Mouse (Mus musculus): ENCODE results near the gene Cxcr2. TPM values are rescaled to one million over a fixed set of nuclear protein-coding genes. Genes with fewer than 3 reads are reported as not detected.

The Cxcr2 gene
- 0.07 TPM in 1 of 2 replicates, not detected in the other for polyA plus RNA-seq (2015; fragmentation: Nextera tagmentation; extraction: Ambion mirVana)

- no peak within 1 kb of the TSS for H3K27ac ChIP-seq
- WGBS = 68% methylated on average over 8 of the region's 8 CpGs
- H3K4me1 ChIP-seq = 0 out of 2 replicates have a peak, but pooled peaks cover 8% of the 10 kb centered on the region
- no peaks in the 10 kb centered on the region for H3K36me3 ChIP-seq
- ATAC-seq (ENCODE audit: insufficient number of reproducible peaks, insufficient read depth, low FRiP score, low TSS enrichment, low read depth) = no peak
- H3K4me3 ChIP-seq = no peak within 1 kb of the TSS
- no peak within 1 kb of the TSS for H3K4me2 ChIP-seq
- H3K27me3 ChIP-seq = no peaks in the 10 kb centered on the region
- H3K9ac ChIP-seq = no peak within 1 kb of the TSS
- no peaks in the 10 kb centered on the region for H3K9me3 ChIP-seq
These were observed at the start of gene Cxcr2 for GRCm38 (mm10) chr1:74153461-74154184. Gene Cxcr2, plus strand, starts transcription at chr1:74153989.

DNA sequence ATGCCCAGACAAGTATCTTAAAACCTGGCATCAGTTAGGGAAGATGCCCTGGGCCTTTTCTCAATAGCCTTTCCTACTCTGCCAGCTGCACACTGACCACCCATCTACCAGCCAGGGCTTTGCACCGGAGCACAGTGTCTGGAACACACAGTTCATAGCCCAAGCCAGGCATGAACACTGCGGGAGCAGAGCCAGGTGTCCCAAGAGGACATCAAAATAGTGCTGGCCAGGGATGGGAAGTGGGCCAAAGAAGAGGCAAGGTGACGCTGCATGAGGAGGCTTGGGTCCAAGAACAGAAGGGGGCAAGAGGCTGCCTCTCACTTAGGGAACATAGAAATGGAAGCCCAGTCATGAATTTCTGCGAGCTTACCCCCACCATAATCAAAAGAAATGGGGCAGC lies 48.1 kb upstream of the Cxcr2 start:
- H3K4me3 ChIP-seq = no peak overlapping the region
- H3K9me3 ChIP-seq = no peaks in the 10 kb centered on the region
- 0 out of 2 replicates have a peak, but pooled peaks cover 3% of the 10 kb centered on the region for H3K27me3 ChIP-seq
- no peak for ATAC-seq (ENCODE audit: insufficient number of reproducible peaks, insufficient read depth, low FRiP score, low TSS enrichment, low read depth)
- H3K27ac ChIP-seq = no peak overlapping the region
- H3K9ac ChIP-seq = no peak overlapping the region
- H3K4me2 ChIP-seq = no peak overlapping the region
- H3K4me1 ChIP-seq = peaks cover 31% of the 10 kb centered on the region
- WGBS = 89% methylated on average over 4 of the region's 4 CpGs
- H3K36me3 ChIP-seq = no peaks in the 10 kb centered on the region

DNA sequence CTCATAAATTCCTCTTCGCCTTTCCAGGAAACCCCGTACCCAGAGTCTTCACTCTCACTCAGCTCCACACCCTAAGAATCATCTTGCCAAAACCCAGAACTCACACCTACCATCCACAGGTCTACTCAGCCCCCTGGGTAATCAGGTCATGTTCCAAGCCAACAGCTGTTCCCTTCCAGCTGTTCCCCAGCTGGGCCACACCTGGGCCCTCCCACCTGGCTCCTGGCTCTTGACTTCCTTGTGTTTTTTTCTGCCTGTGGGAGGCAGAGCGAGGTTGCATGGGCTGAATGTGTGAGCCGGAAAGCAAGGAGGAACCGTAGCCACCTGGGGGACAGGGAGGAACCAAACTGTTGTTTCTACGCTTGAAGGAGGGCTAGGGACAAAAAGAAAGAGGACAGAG lies 47.6 kb upstream of the Cxcr2 start:
- no peaks in the 10 kb centered on the region for H3K36me3 ChIP-seq
- no peak overlapping the region for H3K4me2 ChIP-seq
- WGBS = 65% methylated on average over 6 of the region's 6 CpGs
- no peak overlapping the region for H3K4me3 ChIP-seq
- H3K27me3 ChIP-seq = 0 out of 2 replicates have a peak, but pooled peaks cover 3% of the 10 kb centered on the region
- no peak overlapping the region for H3K9ac ChIP-seq
- no peak for ATAC-seq (ENCODE audit: insufficient number of reproducible peaks, insufficient read depth, low FRiP score, low TSS enrichment, low read depth)
- H3K4me1 ChIP-seq = peaks cover 34% of the 10 kb centered on the region
- H3K9me3 ChIP-seq = no peaks in the 10 kb centered on the region
- H3K27ac ChIP-seq = no peak overlapping the region

DNA sequence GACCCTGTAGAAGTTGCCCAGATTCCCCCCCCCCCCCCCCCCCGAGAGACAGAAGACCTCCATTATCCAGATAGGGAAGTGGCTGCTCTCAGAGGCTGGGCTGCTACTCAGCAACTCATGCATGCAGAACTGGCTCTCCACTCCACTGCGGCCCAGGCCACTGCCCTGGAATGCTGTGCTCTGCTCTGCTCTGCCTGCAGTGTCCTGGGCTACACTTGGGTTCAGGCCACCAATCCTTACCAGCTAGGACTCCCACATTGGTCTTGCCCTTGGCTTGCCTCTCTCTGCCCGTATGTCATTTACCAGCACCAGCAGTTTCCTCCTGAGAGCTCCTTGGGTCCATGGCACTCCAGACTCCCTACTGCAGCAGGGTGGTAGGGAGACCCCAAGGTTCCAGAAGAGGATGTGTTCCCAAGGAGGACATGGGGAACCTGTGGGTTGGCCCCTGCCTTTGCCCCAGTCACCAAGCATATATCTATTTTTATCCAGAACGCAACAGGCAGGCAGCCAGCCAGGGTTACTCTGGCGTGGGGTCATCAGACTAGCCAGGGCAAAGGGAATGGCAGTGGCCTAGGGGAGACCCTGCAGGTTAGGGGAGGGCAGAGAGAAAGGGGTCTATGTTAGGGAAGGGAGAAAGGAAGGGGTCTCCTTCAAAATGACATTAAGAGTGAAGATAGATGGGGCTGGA lies 45.7 kb upstream of the Cxcr2 start:
- peaks cover 44% of the 10 kb centered on the region for H3K4me1 ChIP-seq
- H3K27ac ChIP-seq = no peak overlapping the region
- no peak overlapping the region for H3K4me3 ChIP-seq
- no peaks in the 10 kb centered on the region for H3K9me3 ChIP-seq
- no peak overlapping the region for H3K4me2 ChIP-seq
- H3K9ac ChIP-seq = no peak overlapping the region
- ATAC-seq (ENCODE audit: insufficient number of reproducible peaks, insufficient read depth, low FRiP score, low TSS enrichment, low read depth) = no peak
- H3K36me3 ChIP-seq = no peaks in the 10 kb centered on the region
- no peaks in the 10 kb centered on the region for H3K27me3 ChIP-seq
- WGBS = 74% methylated on average over 4 of the region's 5 CpGs

DNA sequence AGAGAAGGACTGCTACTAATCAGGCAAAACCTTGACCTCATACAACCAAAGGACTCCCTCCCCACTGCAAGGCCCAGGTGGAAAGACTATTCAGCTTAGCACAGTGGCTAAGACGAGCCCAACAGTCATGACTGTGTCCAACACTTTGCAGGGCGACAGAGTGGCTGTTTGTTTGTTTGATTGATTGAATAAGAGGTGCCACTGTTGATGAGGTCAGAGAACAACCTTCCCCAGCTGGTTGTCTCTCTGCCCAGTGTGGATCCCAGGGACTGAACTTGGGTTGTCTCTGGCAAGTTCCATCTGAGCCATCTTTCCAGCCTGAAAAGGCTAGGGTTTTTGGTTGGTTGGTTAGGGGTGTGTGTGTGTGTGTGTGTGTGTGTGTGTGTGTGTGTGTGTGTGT lies 44.1 kb upstream of the Cxcr2 start:
- no peaks in the 10 kb centered on the region for H3K27me3 ChIP-seq
- H3K36me3 ChIP-seq = no peaks in the 10 kb centered on the region
- H3K4me3 ChIP-seq = no peak overlapping the region
- ATAC-seq (ENCODE audit: insufficient number of reproducible peaks, insufficient read depth, low FRiP score, low TSS enrichment, low read depth) = no peak
- no peaks in the 10 kb centered on the region for H3K9me3 ChIP-seq
- 63% methylated on average over 2 of the region's 2 CpGs for WGBS
- no peak overlapping the region for H3K9ac ChIP-seq
- H3K4me1 ChIP-seq = peaks cover 28% of the 10 kb centered on the region
- H3K4me2 ChIP-seq = no peak overlapping the region
- H3K27ac ChIP-seq = no peak overlapping the region

- Histone ChIP-seq H3K4me1 (peaks cover 26% of the 10 kb centered on the region), H3K27me3 (no peaks in the 10 kb centered on the region), H3K9me3 (no peaks in the 10 kb centered on the region), H3K9ac (peak overlapping the region; percentile 54), H3K36me3 (no peaks in the 10 kb centered on the region), H3K27ac (peak overlapping the region; percentile 41), H3K4me3 (no peak overlapping the region), H3K4me2 (peak overlapping the region; percentile 16)
- no peak for ATAC-seq (ENCODE audit: insufficient number of reproducible peaks, insufficient read depth, low FRiP score, low TSS enrichment, low read depth)
- 13% methylated on average over 8 of the region's 8 CpGs for WGBS
These were observed 42.7 kb upstream of the Cxcr2 start for GRCm38 (mm10) chr1:74110932-74111695.

DNA sequence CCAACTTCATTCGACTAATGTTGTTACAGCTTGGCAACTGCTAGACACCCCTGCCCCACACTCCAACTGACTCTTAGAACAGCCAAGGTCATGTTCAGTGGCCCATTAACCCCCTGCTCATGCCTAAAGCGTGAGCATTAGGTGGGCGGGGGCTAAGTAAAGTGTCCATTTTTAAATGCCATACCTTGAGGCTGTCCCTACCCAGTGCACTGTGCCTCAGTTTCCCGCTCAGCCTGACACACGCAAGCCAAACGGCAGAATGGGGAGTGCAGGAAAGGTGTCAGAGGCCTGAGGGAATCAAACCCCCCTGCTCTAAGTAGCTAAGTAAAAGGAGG lies 42.1 kb upstream of the Cxcr2 start:
- peak overlapping the region; percentile 41 for H3K27ac ChIP-seq
- no peaks in the 10 kb centered on the region for H3K36me3 ChIP-seq
- H3K4me2 ChIP-seq = peak overlapping the region; percentile 16; the same call in 1 of the 2 replicates
- H3K9me3 ChIP-seq = no peaks in the 10 kb centered on the region
- H3K4me3 ChIP-seq = no peak overlapping the region
- peaks cover 21% of the 10 kb centered on the region for H3K4me1 ChIP-seq
- no peak for ATAC-seq (ENCODE audit: insufficient number of reproducible peaks, insufficient read depth, low FRiP score, low TSS enrichment, low read depth)
- H3K27me3 ChIP-seq = no peaks in the 10 kb centered on the region
- peak overlapping the region; percentile 54 for H3K9ac ChIP-seq
- WGBS = 26% methylated on average over 6 of the region's 6 CpGs

DNA sequence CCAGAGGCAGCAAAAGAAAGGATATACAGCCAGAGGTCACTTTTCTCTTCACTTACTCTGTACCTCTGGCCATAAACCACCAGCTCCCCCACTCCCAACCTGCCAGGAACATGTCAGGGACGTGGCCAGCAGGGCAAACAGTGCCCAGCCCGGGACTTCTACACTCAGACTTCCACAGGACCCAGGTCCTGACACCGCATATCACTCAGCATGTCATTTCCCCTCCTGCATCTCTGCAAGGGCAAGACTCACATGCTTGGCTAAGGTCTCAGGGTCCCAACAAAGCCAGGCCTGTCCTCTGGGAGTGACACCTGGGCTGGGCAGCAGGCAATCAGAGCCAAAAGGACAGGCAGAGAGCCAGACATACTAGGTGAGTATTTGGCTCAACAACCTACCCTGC lies 40.7 kb upstream of the Cxcr2 start:
- Histone ChIP-seq H3K9ac (no peak overlapping the region), H3K36me3 (no peaks in the 10 kb centered on the region), H3K9me3 (no peaks in the 10 kb centered on the region), H3K4me1 (peaks cover 21% of the 10 kb centered on the region), H3K27me3 (no peaks in the 10 kb centered on the region), H3K27ac (no peak overlapping the region), H3K4me2 (no peak overlapping the region), H3K4me3 (no peak overlapping the region)
- 73% methylated on average over 3 of the region's 3 CpGs for WGBS
- ATAC-seq (ENCODE audit: insufficient number of reproducible peaks, insufficient read depth, low FRiP score, low TSS enrichment, low read depth) = no peak

DNA sequence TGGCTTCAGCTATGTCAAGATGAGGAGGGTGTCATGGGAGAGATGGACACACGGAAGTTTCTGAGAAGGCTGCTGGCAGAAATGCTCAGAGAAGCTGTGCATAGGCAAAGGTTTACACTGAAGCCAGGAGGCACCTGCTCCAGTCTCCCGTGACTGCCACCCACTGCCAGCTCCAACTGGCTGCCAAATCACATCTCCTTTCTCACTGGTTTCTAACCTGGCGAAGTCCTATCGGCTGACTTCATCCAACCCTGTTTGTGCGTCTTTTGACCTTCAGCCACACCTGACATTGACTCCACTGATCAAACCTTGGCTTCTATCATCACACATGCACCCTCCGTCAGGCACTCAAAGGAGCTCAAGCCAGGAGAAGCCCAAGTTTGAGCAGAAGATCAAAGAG lies 35.9 kb upstream of the Cxcr2 start:
- Histone ChIP-seq H3K36me3 (no peaks in the 10 kb centered on the region), H3K27ac (no peak overlapping the region), H3K4me1 (peaks cover 17% of the 10 kb centered on the region), H3K4me3 (no peak overlapping the region), H3K27me3 (peaks cover 17% of the 10 kb centered on the region), H3K9me3 (no peaks in the 10 kb centered on the region), H3K9ac (no peak overlapping the region), H3K4me2 (no peak overlapping the region)
- WGBS = 88% methylated on average over 6 of the region's 6 CpGs
- ATAC-seq (ENCODE audit: insufficient number of reproducible peaks, insufficient read depth, low FRiP score, low TSS enrichment, low read depth) = no peak

GRCm38 (mm10) chr1:74119115-74119514 lies 34.7 kb upstream of the Cxcr2 start:
- no peak overlapping the region for H3K4me3 ChIP-seq
- H3K36me3 ChIP-seq = no peaks in the 10 kb centered on the region
- H3K27me3 ChIP-seq = peaks cover 29% of the 10 kb centered on the region
- WGBS = 72% methylated on average over 1 of the region's 1 CpGs
- H3K27ac ChIP-seq = no peak overlapping the region
- ATAC-seq (ENCODE audit: insufficient number of reproducible peaks, insufficient read depth, low FRiP score, low TSS enrichment, low read depth) = no peak
- H3K4me2 ChIP-seq = no peak overlapping the region
- H3K4me1 ChIP-seq = peaks cover 18% of the 10 kb centered on the region
- H3K9ac ChIP-seq = no peak overlapping the region
- no peaks in the 10 kb centered on the region for H3K9me3 ChIP-seq

DNA sequence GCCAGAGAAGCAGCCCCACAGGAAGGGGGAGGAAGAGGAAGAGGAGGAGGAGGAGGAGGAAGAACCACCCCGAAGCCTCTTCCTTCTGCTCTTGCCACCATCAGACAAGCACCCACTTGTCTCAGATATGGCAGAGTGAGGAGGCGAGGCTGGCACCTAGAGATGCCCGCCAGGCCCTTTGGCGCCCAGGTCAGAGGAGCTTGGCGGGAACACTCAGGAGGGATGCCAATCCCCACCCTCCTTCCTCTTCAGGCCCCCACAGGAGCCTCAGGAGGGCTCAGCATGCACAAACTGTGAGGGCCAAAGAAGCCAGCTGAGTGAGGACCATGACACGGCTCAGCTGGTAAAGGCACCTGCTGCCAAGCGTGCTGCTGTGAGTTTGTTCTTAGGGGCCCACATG lies 32.7 kb upstream of the Cxcr2 start:
- Histone ChIP-seq H3K27me3 (peaks cover 37% of the 10 kb centered on the region), H3K36me3 (no peaks in the 10 kb centered on the region), H3K4me1 (peaks cover 24% of the 10 kb centered on the region), H3K4me3 (no peak overlapping the region), H3K27ac (no peak overlapping the region), H3K9me3 (no peaks in the 10 kb centered on the region), H3K4me2 (no peak overlapping the region), H3K9ac (no peak overlapping the region)
- WGBS = 88% methylated on average over 7 of the region's 7 CpGs
- no peak for ATAC-seq (ENCODE audit: insufficient number of reproducible peaks, insufficient read depth, low FRiP score, low TSS enrichment, low read depth)

All from embryonic facial prominence, embryonic 13.5 days (tissue).